Comparison of ENCODE assay signal across 8 mouse cellular contexts in genomic region chr11:85849037-85849436, GRCm38 (mm10). TPM values are rescaled to one million over a fixed set of nuclear protein-coding genes. Genes with fewer than 3 reads are reported as not detected.
DNase-seq lines count a peak whose midpoint lies in the region; ATAC-seq and TF ChIP-seq lines count a peak whose summit lies in the region.

No protein-coding gene starts in this region.

- H3K27me3 ChIP-seq in heart, embryonic 10.5 days (ENCODE audit: insufficient read depth, poor library complexity, severe bottlenecking): peaks cover 41% of the 10 kb centered on the region
- H3K27me3 ChIP-seq in neural tube, embryonic 14.5 days (ENCODE audit: control insufficient read depth, insufficient read depth, low read length): peaks cover 17% of the 10 kb centered on the region

- no peak for TF ChIP-seq POLR2A in lung, adult 2 months (IDR thresholded peaks at IDR 0.05; ENCODE audit: borderline replicate concordance, extremely low read depth, low read depth, low read length)

- H3K27ac ChIP-seq in ES-E14 (ENCODE audit: insufficient read depth, low read depth, low read length, poor library complexity, severe bottlenecking): no peak overlapping the region
- H3K27ac ChIP-seq in heart, embryonic 10.5 days: peak overlapping the region; percentile 72; the same call in 1 of the 2 replicates
- H3K27ac ChIP-seq in neural tube, embryonic 14.5 days (ENCODE audit: low read depth, low read length): no peak overlapping the region

- ATAC-seq in neural tube, embryonic 14.5 days (ENCODE audit: low read depth): peak; percentile 65; the same call in 1 of the 2 replicates

- H3K4me2 ChIP-seq in neural tube, embryonic 14.5 days (ENCODE audit: low read depth, low read length): peak overlapping the region; percentile 42

- in situ Hi-C loops in ES-E14 (cut with MboI; ENCODE audit: low sequenced_read_pairs in 2 of 2, unreplicated experiment in 2 of 2): no loop called here

- peak; percentile 90 for TF ChIP-seq CTCF in lung, adult 2 months (IDR thresholded peaks at IDR 0.05; ENCODE audit: insufficient read depth, low read length)

- peak; percentile 86 for DNase-seq in ES-E14 (ENCODE audit: low read depth, low spot score)
- peak; percentile 75 for DNase-seq in adrenal gland, adult 8-10 months
- peak; percentile 81 for DNase-seq in embryo, embryonic 9.5 days (ENCODE audit: extremely low spot score)
- peak; percentile 92 for DNase-seq in heart, embryonic 10.5 days (ENCODE audit: low spot score)
- DNase-seq in kidney, adult 8-10 months: peak; percentile 74 to 80
- DNase-seq in lung, adult 2 months: peak; percentile 55
- peak; percentile 62 to 75 for DNase-seq in urinary bladder, postnatal 36 days (ENCODE audit: low spot score in 2 of 2)

- no peaks in the 10 kb centered on the region for H3K36me3 ChIP-seq in ES-E14 (ENCODE audit: control insufficient read depth, insufficient read depth, low read length, poor library complexity, severe bottlenecking)
- H3K36me3 ChIP-seq in heart, embryonic 10.5 days: no peaks in the 10 kb centered on the region
- no peaks in the 10 kb centered on the region for H3K36me3 ChIP-seq in neural tube, embryonic 14.5 days (ENCODE audit: control insufficient read depth, insufficient read depth, low read length)

- H3K4me1 ChIP-seq in ES-E14 (ENCODE audit: control insufficient read depth in 2 of 2, insufficient read depth in 2 of 2, low read length in 2 of 2, poor library complexity in 1 of 2): peaks cover 0 to 6% of the 10 kb centered on the region in 2 experiments; a peak in 2 of 4 replicates
- peaks cover 17% of the 10 kb centered on the region for H3K4me1 ChIP-seq in heart, embryonic 10.5 days
- H3K4me1 ChIP-seq in lung, adult 2 months (ENCODE audit: control insufficient read depth, insufficient read depth, low read length): peaks cover 4% of the 10 kb centered on the region; the same call in 1 of the 2 replicates
- 0 out of 2 replicates have a peak, but pooled peaks cover 2% of the 10 kb centered on the region for H3K4me1 ChIP-seq in neural tube, embryonic 14.5 days (ENCODE audit: control insufficient read depth, insufficient read depth, low read length)

- WGBS in heart, embryonic 10.5 days: 3% methylated on average over 21 of the region's 21 CpGs
- 7% methylated on average over 21 of the region's 21 CpGs for WGBS in lung, adult 2 months
- under 1% methylated on average over 21 of the region's 21 CpGs for WGBS in neural tube, embryonic 14.5 days

- H3K9ac ChIP-seq in ES-E14 (ENCODE audit: insufficient read depth, low read depth, low read length, poor library complexity, severe bottlenecking): no peak overlapping the region
- no peak overlapping the region; the same call in 1 of the 2 replicates for H3K9ac ChIP-seq in neural tube, embryonic 14.5 days (replicated peaks; ENCODE audit: low read depth, low read length)

- no peaks in the 10 kb centered on the region for H3K9me3 ChIP-seq in ES-E14 (ENCODE audit: control insufficient read depth, insufficient read depth, low read depth, low read length)
- no peaks in the 10 kb centered on the region for H3K9me3 ChIP-seq in heart, embryonic 10.5 days
- no peaks in the 10 kb centered on the region for H3K9me3 ChIP-seq in neural tube, embryonic 14.5 days (ENCODE audit: control insufficient read depth, low read length)

- H3K4me3 ChIP-seq in ES-E14 (ENCODE audit: insufficient read depth in 1 of 2, low read depth in 1 of 2, low read length in 2 of 2, poor library complexity in 1 of 2, severe bottlenecking in 1 of 2): peak overlapping the region in 1 of 2 experiments; percentile 35; a peak in 1 of 4 replicates
- peak overlapping the region; percentile 43 for H3K4me3 ChIP-seq in heart, embryonic 10.5 days
- no peak overlapping the region for H3K4me3 ChIP-seq in lung, adult 2 months (replicated peaks; ENCODE audit: extremely low read depth, low read depth, low read length)
- no peak overlapping the region for H3K4me3 ChIP-seq in neural tube, embryonic 14.5 days (ENCODE audit: low read depth, low read length)

TF ChIP-seq in ES-E14, 5 proteins besides CTCF, POLR2A, EP300 and RAD21:
- TF ChIP-seq CHD2 (IDR thresholded peaks at IDR 0.05; ENCODE audit: low read depth, low read length) (no peak), HCFC1 (IDR thresholded peaks at IDR 0.05; ENCODE audit: borderline replicate concordance, insufficient read depth, low read length) (no peak), MAFK (IDR thresholded peaks at IDR 0.05; ENCODE audit: insufficient read depth, low read depth, low read length) (no peak), ZC3H11A (IDR thresholded peaks at IDR 0.05; ENCODE audit: borderline replicate concordance, low read depth, low read length) (peak; percentile 92), ZNF384 (IDR thresholded peaks at IDR 0.05; ENCODE audit: low read depth, low read length) (no peak)

RNA-seq across cellular contexts. Expression of gene Gm11444, which starts 1.1 kb away (rescaled TPM):
- total RNA-seq in ES-E14 (2012; rRNA removed): not detected in 2 replicates
- not detected for total RNA-seq in adrenal gland, adult 8-10 months (2022)
- polyA plus RNA-seq in heart, embryonic 10.5 days (2016; fragmentation: Nextera tagmentation; extraction: Ambion mirVana): not detected in 2 replicates
- not detected in 2 replicates for polyA plus RNA-seq in lung, adult 2 months (2012; rRNA removed)
- polyA plus RNA-seq in neural tube, embryonic 14.5 days (2014; fragmentation: Nextera tagmentation; extraction: Ambion mirVana): not detected in 2 replicates

RNA-seq across cellular contexts. Expression of gene Tbx2, which starts 16.7 kb away (rescaled TPM):
- total RNA-seq in ES-E14 (2012; rRNA removed): 0.48 and 0.80 TPM in 2 replicates
- total RNA-seq in adrenal gland, adult 8-10 months (2022): 10 to 100 TPM; 23.4 to 30.5 (median 24.9) TPM
- polyA plus RNA-seq in heart, embryonic 10.5 days (2016; fragmentation: Nextera tagmentation; extraction: Ambion mirVana): 2.5 and 7.6 TPM in 2 replicates
- polyA plus RNA-seq in lung, adult 2 months (2012; rRNA removed): 257 and 302 TPM in 2 replicates
- polyA plus RNA-seq in neural tube, embryonic 14.5 days (2014; fragmentation: Nextera tagmentation; extraction: Ambion mirVana): 0.37 and 1.2 TPM in 2 replicates

RNA-seq across cellular contexts. Expression of gene Tbx4, which starts 37.2 kb away (rescaled TPM):
- total RNA-seq in ES-E14 (2012; rRNA removed): 0.76 and 0.85 TPM in 2 replicates
- under 1 TPM in 2 of 4 experiments, not detected in 2; 0.10 to 0.15 TPM for total RNA-seq in adrenal gland, adult 8-10 months (2022)
- 0.80 and 4.1 TPM in 2 replicates for polyA plus RNA-seq in heart, embryonic 10.5 days (2016; fragmentation: Nextera tagmentation; extraction: Ambion mirVana)
- 79.5 and 80.4 TPM in 2 replicates for polyA plus RNA-seq in lung, adult 2 months (2012; rRNA removed)
- polyA plus RNA-seq in neural tube, embryonic 14.5 days (2014; fragmentation: Nextera tagmentation; extraction: Ambion mirVana): 0.20 and 0.28 TPM in 2 replicates

Comparison
In these comparisons a context has a peak if more than half of its experiments do, and no peak if none do; other contexts are left out.
1. RNA of gene Tbx2, which starts 16.7 kb away (polyA plus RNA-seq): 257 to 302 TPM in lung, adult 2 months; 2.5 to 7.6 TPM in heart, embryonic 10.5 days and 0.37 to 1.2 TPM in neural tube, embryonic 14.5 days; every median in the first group is over 10 times any median in the second.
2. RNA of gene Tbx4, which starts 37.2 kb away (polyA plus RNA-seq): 79.5 to 80.4 TPM in lung, adult 2 months; 0.80 to 4.1 TPM in heart, embryonic 10.5 days and 0.20 to 0.28 TPM in neural tube, embryonic 14.5 days; every median in the first group is over 10 times any median in the second.
3. Peak in every context shown above with its lines, with median percentiles within 50 percentile points of each other: DNase-seq.